18 mouse cellular contexts compared by ENCODE assay signal in the genomic region with DNA sequence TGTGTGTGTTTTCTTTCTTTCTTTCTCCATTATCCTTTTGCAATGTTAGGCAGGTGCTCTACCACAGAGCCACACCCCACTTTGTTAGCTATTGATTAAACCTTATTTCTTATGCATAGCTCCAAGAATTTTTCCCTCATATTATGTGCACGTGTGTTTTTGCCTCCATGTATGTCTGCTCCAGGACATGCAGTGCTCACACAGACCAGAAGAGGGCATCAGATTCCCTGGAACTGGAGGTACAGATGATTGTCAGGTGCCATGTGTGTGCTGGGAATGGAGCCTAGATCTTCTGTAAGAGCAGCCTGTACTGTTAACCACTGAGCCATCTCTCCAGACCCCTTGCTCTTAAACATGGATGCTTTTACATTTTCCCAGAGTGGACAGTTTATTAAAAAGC.
DNase-seq lines count a peak whose midpoint lies in the region; ATAC-seq and TF ChIP-seq lines count a peak whose summit lies in the region.
"Had no signal": no experiment of that assay in that cellular context is flagged by ENCODE, and none has a peak within 500 bp of the region (broad histone marks: within the 10 kb centered on the region; RNA-seq: fewer than 3 reads in every experiment).

No protein-coding gene starts in this region.

- DNase-seq in heart, adult 2 months = no peak
- no peak for DNase-seq in heart, postnatal 14 days
- DNase-seq in liver, postnatal 0 days = no peak
- no peak for DNase-seq in liver
- peak; percentile 43 for DNase-seq in ZHBTc4 (ENCODE audit: low read depth, low spot score)
- no peak for DNase-seq in adrenal gland, postnatal 4 days (ENCODE audit: low spot score in 2 of 2)
- DNase-seq: adrenal gland, postnatal 36 days; cerebellum, adult 2 months; cerebellum, postnatal 36 days; gastrocnemius, postnatal 10 days; lung, postnatal 36 days; thymus, postnatal 36 days had no signal

- TF ChIP-seq POLR2A in heart, adult 2 months (IDR thresholded peaks at IDR 0.05; ENCODE audit: insufficient read depth, low read depth, low read length) = no peak
- no peak for TF ChIP-seq POLR2A in ES-Bruce4 (IDR thresholded peaks at IDR 0.05; ENCODE audit: insufficient read depth, low read length)

- H3K9me3 ChIP-seq in liver, postnatal 0 days (ENCODE audit: low read length) = no peaks in the 10 kb centered on the region
- no peaks in the 10 kb centered on the region for H3K9me3 ChIP-seq in ES-Bruce4 (replicated peaks; ENCODE audit: control insufficient read depth, insufficient read depth, low read length, poor library complexity, severe bottlenecking)
- 0 out of 2 replicates have a peak, but pooled peaks cover 3% of the 10 kb centered on the region for H3K9me3 ChIP-seq in heart, embryonic 12.5 days (replicated peaks)
- H3K9me3 ChIP-seq: embryonic facial prominence, embryonic 10.5 days; hindbrain, embryonic 10.5 days; limb, embryonic 15.5 days; midbrain, embryonic 10.5 days had no signal

- TF ChIP-seq CTCF in heart, adult 2 months (IDR thresholded peaks at IDR 0.05) = peak; percentile 30
- peak; percentile 29 for TF ChIP-seq CTCF in liver, postnatal 0 days (IDR thresholded peaks at IDR 0.05; ENCODE audit: low read depth)
- TF ChIP-seq CTCF in ES-Bruce4 (IDR thresholded peaks at IDR 0.05; ENCODE audit: low read depth, low read length) = peak; percentile 45

- H3K36me3 ChIP-seq in heart, adult 2 months (ENCODE audit: control insufficient read depth, insufficient read depth, low read length) = no peaks in the 10 kb centered on the region
- H3K36me3 ChIP-seq in liver, postnatal 0 days (replicated peaks; ENCODE audit: insufficient read depth, low read length) = no peaks in the 10 kb centered on the region
- H3K36me3 ChIP-seq in ES-Bruce4 (ENCODE audit: control insufficient read depth, insufficient read depth, low read length, poor library complexity, severe bottlenecking) = no peaks in the 10 kb centered on the region
- H3K36me3 ChIP-seq in heart, embryonic 12.5 days = no peaks in the 10 kb centered on the region
- H3K36me3 ChIP-seq: embryonic facial prominence, embryonic 10.5 days; hindbrain, embryonic 10.5 days; limb, embryonic 15.5 days; midbrain, embryonic 10.5 days had no signal

- no peaks in the 10 kb centered on the region for H3K27me3 ChIP-seq in heart, adult 2 months (ENCODE audit: control insufficient read depth, insufficient read depth, low read length)
- H3K27me3 ChIP-seq in liver, postnatal 0 days (ENCODE audit: insufficient read depth, low read length) = no peaks in the 10 kb centered on the region
- no peaks in the 10 kb centered on the region for H3K27me3 ChIP-seq in ES-Bruce4 (ENCODE audit: control insufficient read depth, insufficient read depth, low read length, poor library complexity, severe bottlenecking)
- 0 out of 2 replicates have a peak, but pooled peaks cover 3% of the 10 kb centered on the region for H3K27me3 ChIP-seq in heart, embryonic 12.5 days (replicated peaks)
- H3K27me3 ChIP-seq: limb, embryonic 15.5 days had no signal

- H3K79me2 ChIP-seq in heart, adult 2 months (replicated peaks; ENCODE audit: control insufficient read depth, insufficient read depth, low read length) = no peaks in the 10 kb centered on the region

- H3K4me2 ChIP-seq in liver, postnatal 0 days (ENCODE audit: low read depth, low read length) = no peak overlapping the region
- H3K4me2 ChIP-seq in heart, embryonic 12.5 days = no peak overlapping the region
- H3K4me2 ChIP-seq: limb, embryonic 15.5 days had no signal

- H3K9ac ChIP-seq in heart, adult 2 months (ENCODE audit: low read depth, low read length) = no peak overlapping the region
- no peak overlapping the region for H3K9ac ChIP-seq in liver, postnatal 0 days (replicated peaks)
- H3K9ac ChIP-seq in ES-Bruce4 (ENCODE audit: low read depth, poor library complexity, severe bottlenecking) = no peak overlapping the region
- H3K9ac ChIP-seq in heart, embryonic 12.5 days = no peak overlapping the region
- H3K9ac ChIP-seq: limb, embryonic 15.5 days had no signal

- TF ChIP-seq EP300 in heart, adult 2 months (IDR thresholded peaks at IDR 0.05; ENCODE audit: insufficient read depth, low read depth, low read length) = no peak
- no peak for TF ChIP-seq EP300 in liver, postnatal 0 days (IDR thresholded peaks at IDR 0.05; ENCODE audit: low read depth)
- TF ChIP-seq EP300 in ES-Bruce4 (IDR thresholded peaks at IDR 0.05; ENCODE audit: insufficient read depth, low read depth, low read length) = no peak

- H3K4me3 ChIP-seq in heart, adult 2 months = no peak overlapping the region
- no peak overlapping the region for H3K4me3 ChIP-seq in liver, postnatal 0 days (ENCODE audit: low read depth, low read length)
- no peak overlapping the region for H3K4me3 ChIP-seq in ES-Bruce4 (ENCODE audit: low read depth, low read length)
- no peak overlapping the region for H3K4me3 ChIP-seq in heart, embryonic 12.5 days
- H3K4me3 ChIP-seq: embryonic facial prominence, embryonic 10.5 days; hindbrain, embryonic 10.5 days; limb, embryonic 15.5 days; midbrain, embryonic 10.5 days had no signal

- no peak for ATAC-seq in liver, postnatal 0 days
- no peak for ATAC-seq in heart, embryonic 12.5 days (ENCODE audit: insufficient number of reproducible peaks, low FRiP score)

- intact Hi-C loops in heart, adult 2 months (cut with DNase I) = no loop called here
- intact Hi-C loops in heart, postnatal 14 days (cut with DNase I) = no loop called here

- H3K4me1 ChIP-seq in heart, adult 2 months (ENCODE audit: control insufficient read depth, insufficient read depth, low read length) = no peaks in the 10 kb centered on the region
- H3K4me1 ChIP-seq in liver, postnatal 0 days (ENCODE audit: insufficient read depth) = no peaks in the 10 kb centered on the region
- no peaks in the 10 kb centered on the region for H3K4me1 ChIP-seq in ES-Bruce4 (ENCODE audit: control insufficient read depth, insufficient read depth, low read length)
- H3K4me1 ChIP-seq in heart, embryonic 12.5 days (replicated peaks) = no peaks in the 10 kb centered on the region
- H3K4me1 ChIP-seq: embryonic facial prominence, embryonic 10.5 days; hindbrain, embryonic 10.5 days; limb, embryonic 15.5 days had no signal

- WGBS in heart, adult 2 months = 76% methylated on average over 1 of the region's 1 CpGs
- WGBS in liver, postnatal 0 days (ENCODE audit: insufficient replicate concordance) = 63% methylated on average over 1 of the region's 1 CpGs
- WGBS in heart, embryonic 12.5 days = 71% methylated on average over 1 of the region's 1 CpGs

- no peak overlapping the region for H3K27ac ChIP-seq in heart, adult 2 months
- no peak overlapping the region for H3K27ac ChIP-seq in liver, postnatal 0 days (ENCODE audit: low read depth)
- H3K27ac ChIP-seq in ES-Bruce4 (ENCODE audit: insufficient read depth, low read length) = no peak overlapping the region
- H3K27ac ChIP-seq in heart, embryonic 12.5 days (ENCODE audit: poor library complexity, severe bottlenecking) = no peak overlapping the region
- H3K27ac ChIP-seq: embryonic facial prominence, embryonic 10.5 days; hindbrain, embryonic 10.5 days; limb, embryonic 15.5 days; midbrain, embryonic 10.5 days had no signal
